Mouse (Mus musculus): Measurements from ENCODE around the gene Katnal1.

Gene Katnal1

DNA sequence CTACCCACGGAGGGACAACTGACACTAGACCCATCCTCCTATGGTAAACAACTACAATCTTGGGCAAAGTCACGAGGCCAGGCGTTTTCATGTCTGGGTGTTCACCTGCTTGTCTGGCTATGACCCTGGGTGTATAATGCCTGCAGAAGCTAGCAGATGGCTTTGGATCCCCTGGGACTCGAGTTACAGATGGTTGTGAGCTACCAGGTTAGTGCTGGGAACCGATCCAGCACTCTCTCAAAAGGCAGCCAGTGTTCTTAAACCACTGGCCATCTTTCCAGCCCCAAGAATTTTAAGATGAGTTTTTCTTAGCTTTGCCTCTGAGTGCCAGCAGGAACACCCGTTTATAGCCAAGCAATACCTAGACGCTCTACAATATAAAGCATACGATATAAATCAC is 45.4 kb downstream of the Katnal1 start:
- DNase-seq (ENCODE audit: low spot score in 2 of 2): no peak

DNA sequence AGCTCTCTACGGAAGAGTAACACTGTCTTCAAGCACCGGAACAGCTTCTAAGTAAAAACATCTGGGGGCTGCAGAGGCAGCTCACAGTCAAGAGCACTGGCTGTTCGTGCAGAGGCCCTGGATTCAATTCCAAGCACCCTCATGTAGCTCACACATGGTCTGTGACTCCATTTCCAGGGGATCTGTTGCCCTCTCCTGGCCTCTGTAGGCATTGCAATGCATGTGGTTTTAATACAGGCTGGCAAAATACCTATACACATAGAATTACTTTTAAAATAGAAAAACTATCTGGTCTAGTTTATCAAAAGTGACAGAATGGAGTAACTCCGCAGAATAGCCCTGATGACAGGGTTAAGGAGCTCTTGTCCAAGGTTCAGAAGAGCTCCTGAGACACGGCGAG is 49.9 kb downstream of the Katnal1 start:
- no peak for DNase-seq (ENCODE audit: low spot score in 2 of 2)

DNA sequence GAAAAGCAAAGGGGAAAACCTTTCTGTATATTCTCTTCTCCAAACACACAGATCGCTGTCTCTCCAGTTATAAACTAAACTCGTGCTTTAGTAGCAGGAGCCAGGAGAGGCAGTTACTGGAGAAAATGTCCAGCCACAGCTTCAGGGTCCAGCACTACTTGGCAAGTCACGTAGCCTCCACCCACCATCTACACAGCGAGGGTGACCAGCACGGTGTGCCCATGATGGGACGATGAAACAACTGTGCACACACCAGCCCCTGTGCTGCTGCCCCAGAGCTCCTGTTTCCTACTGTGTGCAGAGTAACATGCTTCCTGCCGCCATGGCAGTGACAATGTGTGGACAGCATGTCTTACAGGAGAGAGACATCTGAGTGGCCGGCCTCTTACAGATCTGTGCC is 56.0 kb downstream of the Katnal1 start:
- no peak for DNase-seq (ENCODE audit: low spot score in 2 of 2)

DNA sequence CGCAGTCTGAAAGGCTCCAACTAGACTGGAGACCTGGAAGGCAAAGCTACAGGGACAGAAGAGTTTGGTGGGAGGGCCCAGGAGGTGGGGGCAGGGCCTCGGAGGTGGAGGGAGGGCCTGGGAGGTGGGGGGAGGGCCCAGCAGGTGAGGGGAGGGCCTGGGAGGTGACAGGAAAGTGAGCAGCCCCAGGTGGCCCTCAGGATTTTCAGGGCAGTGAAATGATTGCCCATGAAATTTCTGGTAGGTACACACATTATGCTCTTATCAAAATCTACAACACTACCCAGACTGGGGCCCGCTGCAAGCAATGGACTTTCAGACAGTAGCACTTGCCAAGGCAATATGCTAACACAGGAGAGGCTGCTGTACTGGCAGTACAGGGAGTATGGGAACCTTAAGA is 59.5 kb downstream of the Katnal1 start:
- DNase-seq (ENCODE audit: low spot score in 2 of 2): no peak

DNA sequence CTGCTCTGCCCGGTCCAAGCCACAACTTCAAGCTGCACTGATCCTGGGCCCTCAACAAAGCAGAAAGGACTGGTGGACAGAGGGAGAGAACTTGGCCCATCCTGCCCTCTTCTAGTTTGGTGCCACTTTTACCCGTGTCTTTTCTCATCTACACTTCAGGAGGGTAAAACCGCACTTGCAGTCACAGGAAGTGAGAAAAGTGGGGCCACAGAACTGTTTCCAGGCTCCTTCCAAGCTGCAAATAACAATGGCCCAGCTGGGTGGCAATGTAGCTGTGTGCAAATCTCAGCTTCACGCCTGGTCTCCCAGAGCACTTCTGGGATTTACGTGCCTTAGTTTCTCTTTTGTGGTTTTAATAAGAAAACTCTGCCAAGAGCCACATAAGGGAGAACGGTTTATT is 61.4 kb downstream of the Katnal1 start:
- DNase-seq (ENCODE audit: low spot score in 2 of 2): no peak

DNA sequence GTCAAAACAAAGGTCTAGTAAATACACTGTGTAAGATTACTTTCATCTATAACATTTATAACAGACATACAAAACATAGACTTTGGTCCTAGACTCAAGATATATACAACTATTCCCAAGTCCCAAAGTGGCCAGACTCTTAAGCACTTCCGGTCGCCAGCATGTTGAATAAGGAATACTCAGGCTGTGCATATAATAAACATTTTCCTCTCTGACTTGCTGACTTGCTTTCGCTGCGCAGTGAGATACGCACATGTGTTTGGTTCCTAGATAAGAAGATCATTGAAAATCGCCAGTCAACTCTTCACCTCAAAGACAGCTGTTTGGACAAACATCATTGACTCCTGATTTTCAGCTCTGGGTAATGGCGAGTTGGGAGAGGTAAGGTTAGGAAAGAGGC is 61.9 kb downstream of the Katnal1 start:
- DNase-seq (ENCODE audit: low spot score in 2 of 2): no peak

DNA sequence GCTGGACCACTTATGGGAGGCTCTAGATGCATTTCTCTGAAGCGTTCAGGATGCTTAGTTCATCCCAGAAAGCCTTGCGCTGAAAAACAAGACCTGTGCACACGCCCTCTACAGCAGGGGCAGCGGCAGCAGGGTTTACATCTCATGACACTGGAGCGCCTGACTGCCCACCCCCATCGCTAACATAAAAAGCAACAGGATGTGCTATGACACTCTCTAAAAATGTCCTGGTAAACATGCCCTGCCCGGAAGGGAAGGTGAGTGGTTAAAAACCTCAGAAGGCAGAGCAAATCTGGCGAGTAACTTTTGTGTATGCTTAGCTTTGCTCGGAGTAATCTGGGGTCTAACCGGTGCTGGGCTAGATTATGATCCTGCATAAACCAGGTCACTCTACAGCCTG is 62.5 kb downstream of the Katnal1 start:
- no peak for DNase-seq (ENCODE audit: low spot score in 2 of 2)

DNA sequence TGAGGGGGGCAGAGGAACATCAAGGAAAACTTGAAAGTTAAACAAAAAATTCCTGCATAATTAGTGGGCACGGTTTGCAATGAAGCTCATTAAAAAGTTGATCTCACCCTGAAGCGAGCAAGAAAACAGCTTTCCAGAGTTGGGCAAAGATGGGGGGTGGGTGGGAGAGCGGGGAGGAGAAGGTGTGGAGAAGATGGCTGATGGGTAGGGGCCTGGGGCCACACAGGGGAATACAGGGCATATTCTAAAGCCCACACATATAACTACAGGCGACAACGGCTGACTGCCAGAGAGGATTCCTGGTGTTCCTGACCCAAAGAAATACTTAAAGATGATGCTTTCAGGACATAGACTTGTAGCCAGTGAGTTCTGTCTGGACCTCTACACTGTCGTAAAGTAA is 65.7 kb downstream of the Katnal1 start:
- DNase-seq (ENCODE audit: low spot score in 2 of 2): no peak

DNA sequence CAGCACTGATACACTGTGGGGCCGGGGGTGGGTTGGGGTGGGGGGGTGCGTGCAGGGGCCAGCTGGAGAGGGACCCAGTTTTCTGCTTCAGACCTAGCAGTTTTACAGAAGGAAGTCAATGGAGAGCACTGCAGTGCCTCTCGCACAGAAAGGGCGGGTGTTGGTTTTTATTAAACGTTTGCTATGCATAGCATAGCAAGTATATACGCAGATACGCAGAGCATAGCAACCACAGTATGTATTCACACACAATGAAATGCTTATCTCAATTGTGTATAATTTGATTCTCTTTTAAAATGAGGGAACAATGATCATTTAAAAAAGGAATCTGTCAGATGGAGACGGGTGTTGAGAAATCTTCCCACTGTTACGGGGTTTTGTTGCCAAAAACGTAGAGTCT is 66.3 kb downstream of the Katnal1 start:
- DNase-seq (ENCODE audit: low spot score in 2 of 2): no peak

DNA sequence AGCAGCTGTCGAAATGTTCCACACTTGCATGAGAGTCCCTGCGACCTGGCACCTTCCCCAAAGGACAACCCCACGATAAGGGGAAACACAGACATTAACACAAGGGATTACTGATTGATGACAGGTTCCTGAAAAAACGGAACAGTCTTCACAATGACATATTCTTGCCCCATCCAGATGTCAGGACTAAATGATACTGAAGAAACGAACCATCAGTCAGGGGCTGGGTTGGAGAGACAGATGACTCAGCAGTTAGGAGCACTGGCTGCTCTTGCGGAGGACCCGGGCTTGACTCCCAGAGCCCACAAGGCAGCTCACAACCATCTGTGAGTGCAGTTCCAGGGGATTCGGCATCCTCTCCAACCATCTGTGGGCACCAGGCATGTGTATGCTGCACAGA is 67.0 kb downstream of the Katnal1 start:
- no peak for DNase-seq (ENCODE audit: low spot score in 2 of 2)

DNA sequence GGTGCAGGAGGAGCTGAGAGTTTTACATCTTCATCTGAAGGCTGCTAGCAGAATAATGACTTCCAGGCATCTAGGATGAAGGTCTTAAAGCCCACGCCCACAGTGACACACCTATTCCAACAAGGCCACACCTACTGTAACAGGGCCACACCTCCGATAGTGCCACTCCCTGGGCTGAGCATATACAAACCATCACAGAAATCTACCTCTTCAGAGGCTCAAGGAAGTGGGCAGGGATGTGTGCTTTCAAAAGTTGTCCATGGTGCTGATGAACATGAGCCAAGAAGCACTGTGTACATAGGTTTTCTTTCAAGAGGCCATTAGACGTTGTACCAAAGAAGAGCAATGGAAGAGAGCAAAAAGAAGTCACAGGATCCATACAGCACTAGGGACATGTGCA is 71.6 kb downstream of the Katnal1 start:
- no peak for DNase-seq (ENCODE audit: low spot score in 2 of 2)

DNA sequence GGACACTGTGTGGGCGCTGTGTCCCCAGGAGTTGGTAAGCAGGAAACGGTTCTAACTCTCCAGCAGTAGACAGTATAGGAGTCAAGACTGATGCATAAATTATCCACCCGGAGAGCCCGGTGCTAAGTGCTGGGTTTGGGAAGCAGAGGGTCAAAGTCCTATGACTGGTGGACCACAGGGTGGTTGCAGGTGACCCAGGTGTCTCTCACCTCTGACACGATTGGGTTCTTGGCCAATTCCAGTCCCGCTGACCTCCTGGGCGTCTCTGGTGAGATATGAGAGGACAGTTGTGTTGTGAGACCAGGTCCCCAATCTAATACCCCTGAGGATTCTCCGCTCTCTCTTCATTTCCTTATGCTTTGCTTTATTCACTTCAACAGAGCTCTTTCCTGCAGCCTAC is 74.1 kb downstream of the Katnal1 start:
- DNase-seq (ENCODE audit: low spot score in 2 of 2): no peak

DNA sequence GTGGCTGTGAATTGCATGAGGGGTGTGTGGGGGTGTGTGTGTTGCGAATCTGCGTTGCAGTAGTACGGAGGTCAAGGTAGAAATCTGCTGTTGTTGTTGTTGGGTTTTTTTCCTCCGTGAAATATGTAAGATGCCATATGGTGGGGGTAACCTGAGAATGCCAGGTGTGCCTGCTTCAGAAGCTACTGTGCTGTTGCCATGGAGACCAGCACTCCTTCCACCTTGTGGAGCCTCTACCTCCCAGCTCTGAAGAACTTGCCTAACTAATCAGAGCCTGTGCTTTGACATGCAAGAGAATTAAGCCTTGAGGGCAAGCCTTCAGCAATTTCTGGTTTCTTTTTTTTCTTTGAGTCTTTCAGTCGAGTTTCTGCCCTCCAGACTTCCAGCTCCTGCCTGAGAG is 75.0 kb downstream of the Katnal1 start:
- peak; percentile 9 to 11 for DNase-seq (ENCODE audit: low spot score in 2 of 2)

DNA sequence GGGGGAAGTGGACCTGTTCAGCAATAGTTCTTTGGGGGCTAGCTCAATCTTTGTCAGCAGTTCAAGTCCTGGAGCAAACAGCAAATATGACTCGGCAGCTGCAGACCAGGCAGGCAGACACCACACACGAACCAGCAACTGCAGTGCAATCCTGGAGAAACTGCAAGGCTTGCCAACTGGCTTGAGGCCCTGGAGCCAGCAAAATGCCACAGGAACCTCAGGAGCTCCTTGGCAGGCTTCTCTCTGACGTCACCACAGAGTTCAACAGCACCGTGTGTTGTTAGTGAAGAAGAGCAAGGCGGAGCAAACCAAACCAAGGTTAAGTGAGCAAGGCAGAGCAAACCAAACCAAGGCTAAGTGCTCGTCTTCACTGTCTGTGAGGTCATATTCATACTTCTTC is 79.6 kb downstream of the Katnal1 start:
- DNase-seq (ENCODE audit: low spot score in 2 of 2): no peak

DNA sequence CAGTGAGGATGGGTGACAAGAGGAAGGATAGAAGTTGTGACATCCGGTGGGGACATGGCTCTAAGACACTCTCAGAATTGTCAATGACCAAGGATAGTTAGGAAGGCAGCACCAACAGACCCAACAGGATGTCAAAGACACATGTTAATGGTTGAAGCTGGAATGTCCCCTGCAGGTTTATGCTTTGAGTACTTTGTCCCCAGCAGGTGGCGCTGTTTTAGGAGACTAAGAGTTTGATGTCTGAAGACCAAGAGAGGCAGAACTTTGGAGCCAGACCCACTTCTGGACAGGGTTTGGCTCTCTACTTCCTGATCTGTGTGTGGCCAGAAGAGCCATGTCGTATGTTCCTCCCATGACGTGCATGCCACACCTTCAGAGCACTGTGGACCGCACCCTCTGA is 82.1 kb downstream of the Katnal1 start:
- no peak for DNase-seq (ENCODE audit: low spot score in 2 of 2)

DNA sequence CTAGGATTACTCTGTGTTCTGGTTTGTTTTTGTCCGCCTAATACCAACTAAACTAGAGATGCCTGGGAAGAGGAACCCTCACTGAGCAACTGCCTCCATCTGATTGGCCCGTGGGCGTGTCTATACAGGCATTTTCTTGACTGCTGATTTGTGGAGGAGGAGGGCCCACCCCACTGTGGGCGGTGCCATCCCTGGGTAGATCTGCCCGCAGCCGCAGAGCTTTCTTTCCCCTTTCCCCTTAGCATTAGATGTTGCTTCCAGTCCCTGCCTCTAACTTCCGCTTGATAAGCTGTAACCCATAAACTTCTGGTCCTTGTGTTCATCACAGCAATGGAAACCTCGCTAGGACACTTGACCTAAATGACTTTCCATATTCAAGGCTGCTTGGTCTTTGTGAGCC is 92.1 kb downstream of the Katnal1 start:
- no peak for DNase-seq (ENCODE audit: low spot score in 2 of 2)

DNA sequence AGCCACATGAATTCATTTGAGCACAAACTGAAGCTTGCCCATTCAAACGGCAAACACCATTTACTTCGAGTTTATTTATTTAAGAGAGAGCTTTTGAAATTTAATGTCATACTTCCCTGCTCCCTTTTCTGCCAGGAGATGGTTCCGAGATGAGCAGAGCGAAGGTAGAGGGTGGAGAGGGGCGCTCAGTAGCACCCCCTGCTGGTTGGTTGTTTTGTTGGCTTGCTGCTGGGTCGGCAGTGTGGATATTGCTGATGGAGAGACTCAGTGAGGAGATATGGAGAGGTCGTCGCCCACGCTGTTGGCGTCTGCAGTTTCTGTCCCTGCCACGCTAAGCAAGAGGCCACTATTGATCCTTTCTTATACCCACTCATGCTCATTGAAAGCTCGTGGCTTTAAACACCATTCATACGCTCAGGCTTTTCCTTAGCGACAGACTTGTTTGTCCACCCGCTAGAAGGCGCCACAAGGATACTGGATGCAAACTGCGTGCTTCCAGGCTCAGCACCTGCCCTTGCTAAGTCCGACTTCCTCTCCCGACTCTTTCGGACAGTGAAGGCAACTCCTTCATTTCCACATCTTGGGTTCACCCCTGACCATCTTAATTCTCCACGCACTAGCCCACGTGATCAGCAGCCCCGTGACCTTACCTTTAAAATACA is 97.4 kb downstream of the Katnal1 start:
- DNase-seq (ENCODE audit: low spot score in 2 of 2): peak; percentile 23 to 32

DNA sequence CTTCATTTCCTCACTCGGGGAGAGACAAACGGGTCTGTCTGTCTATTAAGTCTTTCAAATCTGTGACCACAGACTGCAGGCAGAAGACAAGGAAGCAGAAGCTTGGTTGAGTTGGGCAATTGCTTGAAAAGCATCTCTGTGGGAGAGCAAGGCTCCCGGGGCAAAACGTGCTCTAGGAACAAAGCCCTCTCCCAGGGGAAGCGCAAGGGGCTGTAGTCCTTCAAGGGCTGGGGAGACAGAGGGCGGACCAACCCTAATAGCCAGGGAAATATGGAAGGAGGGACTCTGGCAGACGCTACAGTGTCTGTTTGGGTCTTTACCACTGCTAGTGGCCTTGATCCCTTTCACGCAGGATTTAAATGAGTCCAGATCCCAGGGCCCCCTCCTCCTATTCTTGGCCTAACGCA is 98.0 kb downstream of the Katnal1 start:
- no peak for DNase-seq (ENCODE audit: low spot score in 2 of 2)

DNA sequence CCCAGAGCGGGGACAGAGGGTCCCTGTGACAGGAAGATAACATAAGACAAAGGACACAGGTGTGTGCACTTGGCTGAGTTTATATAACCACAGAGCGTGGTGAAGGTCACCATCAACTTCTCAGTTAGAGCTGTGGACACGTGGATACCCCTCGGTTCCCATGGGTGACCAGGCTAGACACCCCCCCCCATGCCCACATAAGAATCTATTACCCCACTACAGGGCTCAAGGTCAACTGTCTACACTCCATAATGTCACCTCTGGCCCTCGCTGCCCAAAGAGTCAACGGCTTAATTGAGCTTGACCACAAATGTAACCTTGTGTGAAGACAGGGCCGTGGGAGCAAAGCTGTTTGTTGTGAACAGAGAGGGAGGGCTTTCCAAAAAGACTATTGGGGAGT is 103.4 kb downstream of the Katnal1 start:
- DNase-seq (ENCODE audit: low spot score in 2 of 2): no peak

DNA sequence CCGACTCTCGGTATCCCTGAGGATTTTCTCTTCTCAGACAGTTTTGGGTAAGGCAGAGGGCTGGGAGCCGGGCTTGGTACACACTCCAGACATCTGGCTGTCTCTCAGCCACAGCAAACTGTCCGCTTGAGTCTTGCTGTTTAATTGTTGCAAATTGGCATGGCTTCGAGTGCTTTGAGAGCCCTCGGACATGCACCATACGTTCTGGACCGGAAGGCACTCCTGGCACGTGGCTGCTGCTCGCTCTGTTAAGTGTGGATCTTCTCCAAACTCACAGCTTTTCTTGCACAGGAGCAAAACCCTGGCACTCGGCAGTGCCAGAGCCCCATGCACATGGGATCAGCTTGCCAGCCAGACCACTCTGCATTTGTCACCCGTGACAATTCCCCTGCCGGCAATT is 106.3 kb downstream of the Katnal1 start:
- no peak for DNase-seq (ENCODE audit: low spot score in 2 of 2)
